22 mouse cellular contexts compared by ENCODE assay signal in genomic region chr14:93341390-93341789, GRCm38 (mm10).
DNase-seq lines count a peak whose midpoint lies in the region; ATAC-seq and TF ChIP-seq lines count a peak whose summit lies in the region.
"Had no signal": no experiment of that assay in that cellular context is flagged by ENCODE, and none has a peak within 500 bp of the region (broad histone marks: within the 10 kb centered on the region; RNA-seq: fewer than 3 reads in every experiment).

No protein-coding gene starts in this region.

- H3K36me3 ChIP-seq in midbrain, postnatal 0 days (ENCODE audit: insufficient read depth, low read length) = no peaks in the 10 kb centered on the region
- no peaks in the 10 kb centered on the region for H3K36me3 ChIP-seq in midbrain, embryonic 13.5 days
- H3K36me3 ChIP-seq: forebrain, embryonic 10.5 days; G1E; heart, embryonic 10.5 days; hindbrain, embryonic 13.5 days; intestine, embryonic 15.5 days had no signal

- peak; percentile 12 to 31 for DNase-seq in cerebellum, postnatal 14 days
- no peak for DNase-seq in cerebellum, postnatal 36 days
- DNase-seq in midbrain, postnatal 0 days (ENCODE audit: low spot score) = peak; percentile 19
- peak; percentile 42 for DNase-seq in brain, adult 2 months (ENCODE audit: low read depth, low spot score)
- peak; percentile 21 for DNase-seq in retina, embryonic 14.5 days (ENCODE audit: low spot score)
- no peak for DNase-seq in left cerebral cortex, adult 18-20 months (ENCODE audit: low spot score in 2 of 2)
- DNase-seq: adrenal gland, postnatal 10 days; adrenal gland, postnatal 36 days; B cell, adult 2 months; cerebellum, adult 9-10 months; gastrocnemius, postnatal 25 days; heart, adult 2 months had no signal

- no peak for TF ChIP-seq CTCF in midbrain, postnatal 0 days (IDR thresholded peaks at IDR 0.05)

- H3K4me1 ChIP-seq in midbrain, postnatal 0 days (ENCODE audit: insufficient read depth, low read length) = no peaks in the 10 kb centered on the region
- no peaks in the 10 kb centered on the region for H3K4me1 ChIP-seq in midbrain, embryonic 13.5 days (replicated peaks)
- H3K4me1 ChIP-seq: forebrain, embryonic 13.5 days; heart, embryonic 10.5 days; intestine, embryonic 15.5 days had no signal

- no peak for ATAC-seq in midbrain, postnatal 0 days (ENCODE audit: low FRiP score)
- ATAC-seq in midbrain, embryonic 13.5 days = no peak
- ATAC-seq: forebrain, embryonic 13.5 days; hindbrain, embryonic 16.5 days; intestine, embryonic 15.5 days; Patski had no signal

- no peak overlapping the region for H3K4me2 ChIP-seq in midbrain, postnatal 0 days (ENCODE audit: low read depth, low read length, poor library complexity, severe bottlenecking)
- no peak overlapping the region for H3K4me2 ChIP-seq in midbrain, embryonic 13.5 days (replicated peaks)
- H3K4me2 ChIP-seq: forebrain, embryonic 13.5 days; hindbrain, embryonic 13.5 days; intestine, embryonic 15.5 days had no signal

- 40% methylated on average over 5 of the region's 5 CpGs for WGBS in midbrain, postnatal 0 days
- WGBS in midbrain, embryonic 13.5 days = 29% methylated on average over 5 of the region's 5 CpGs

- H3K4me3 ChIP-seq in midbrain, postnatal 0 days (ENCODE audit: low read depth, low read length) = no peak overlapping the region
- H3K4me3 ChIP-seq in midbrain, embryonic 13.5 days (replicated peaks) = no peak overlapping the region
- H3K4me3 ChIP-seq: forebrain, embryonic 10.5 days; forebrain, embryonic 13.5 days; heart, adult 2 months; heart, embryonic 10.5 days; hindbrain, embryonic 13.5 days; intestine, embryonic 15.5 days had no signal

- no peaks in the 10 kb centered on the region for H3K9me3 ChIP-seq in midbrain, postnatal 0 days (ENCODE audit: low read length)
- H3K9me3 ChIP-seq in midbrain, embryonic 13.5 days = no peaks in the 10 kb centered on the region
- H3K9me3 ChIP-seq: forebrain, embryonic 10.5 days; forebrain, embryonic 13.5 days; heart, embryonic 10.5 days; hindbrain, embryonic 13.5 days; intestine, embryonic 15.5 days had no signal

- H3K9ac ChIP-seq in midbrain, postnatal 0 days (replicated peaks; ENCODE audit: low read length, poor library complexity, severe bottlenecking) = no peak overlapping the region
- H3K9ac ChIP-seq in midbrain, embryonic 13.5 days (replicated peaks) = no peak overlapping the region
- H3K9ac ChIP-seq: forebrain, embryonic 13.5 days; hindbrain, embryonic 13.5 days; intestine, embryonic 15.5 days had no signal

- H3K27ac ChIP-seq in midbrain, postnatal 0 days (ENCODE audit: low read depth, low read length) = no peak overlapping the region
- H3K27ac ChIP-seq in midbrain, embryonic 13.5 days = no peak overlapping the region
- H3K27ac ChIP-seq: forebrain, embryonic 10.5 days; forebrain, embryonic 13.5 days; heart, adult 2 months; heart, embryonic 10.5 days; hindbrain, embryonic 13.5 days; intestine, embryonic 15.5 days had no signal

- H3K27me3 ChIP-seq in midbrain, postnatal 0 days (ENCODE audit: insufficient read depth, low read length) = no peaks in the 10 kb centered on the region
- no peaks in the 10 kb centered on the region for H3K27me3 ChIP-seq in midbrain, embryonic 13.5 days
- H3K27me3 ChIP-seq: CH12.LX; forebrain, embryonic 13.5 days; hindbrain, embryonic 13.5 days; intestine, embryonic 15.5 days had no signal

Comparison
In these comparisons a context has a peak if more than half of its experiments do, and no peak if none do; other contexts are left out.
1. DNase-seq: peak in cerebellum, postnatal 14 days (2 of 2), midbrain, postnatal 0 days (single experiment), brain, adult 2 months (single experiment) and retina, embryonic 14.5 days (single experiment); none in cerebellum, postnatal 36 days (0 of 2) and left cerebral cortex, adult 18-20 months (0 of 2).